Mouse (Mus musculus) embryonic facial prominence, embryonic 11.5 days (tissue): ENCODE measurements around the gene Galnt12. TPM values are rescaled to one million over a fixed set of nuclear protein-coding genes. Genes with fewer than 3 reads are reported as not detected.

Experiments used
- ATAC-seq: fragments of 200-750 bp; cut with Nextera tagmentation; replicated peaks from 2 replicates; pipeline ENCODE4 v1.8.0; 2017; ENCODE audit warnings: low read depth; ENCODE audit not compliant: insufficient number of reproducible peaks, low FRiP score, low TSS enrichment
- DNase-seq: peaks from one replicate; pipeline ENCODE4 v3.0.0-alpha.2; 2015; ENCODE audit warnings: low spot score
- H3K27ac ChIP-seq: fragments of 300-500 bp; sonication (generic); replicated peaks from 2 replicates; pipeline ENCODE4 v1.5.1; 2014; ENCODE audit warnings: mild to moderate bottlenecking, low read depth, low read length, control low read depth
- H3K27me3 ChIP-seq: fragments of 300-500 bp; sonication (generic); 2 replicates; pipeline ENCODE4 v1.6.1; 2014; ENCODE audit warnings: mild to moderate bottlenecking, low read length, moderate library complexity, mixed read lengths; ENCODE audit not compliant: control insufficient read depth, insufficient read depth
- H3K36me3 ChIP-seq: fragments of 300-500 bp; sonication (generic); replicated peaks from 2 replicates; pipeline ENCODE4 v1.6.1; 2014; ENCODE audit warnings: low read depth, mild to moderate bottlenecking, low read length, moderate library complexity, mixed read lengths; ENCODE audit not compliant: control insufficient read depth, insufficient read depth
- H3K4me1 ChIP-seq: fragments of 300-500 bp; sonication (generic); 2 replicates; pipeline ENCODE4 v1.6.1; 2014; ENCODE audit warnings: low read length, mixed read lengths; ENCODE audit not compliant: control insufficient read depth, insufficient read depth
- H3K4me2 ChIP-seq: fragments of 300-500 bp; sonication (generic); 2 replicates; pipeline ENCODE4 v1.6.1; 2014; ENCODE audit warnings: low read depth, mild to moderate bottlenecking, control low read depth, low read length, moderate library complexity
- H3K4me3 ChIP-seq: fragments of 300-500 bp; sonication (generic); 2 replicates; pipeline ENCODE4 v1.5.1; 2014; ENCODE audit warnings: low read depth, low read length, control low read depth
- H3K9ac ChIP-seq: fragments of 300-500 bp; sonication (generic); replicated peaks from 2 replicates; pipeline ENCODE4 v1.6.1; 2014; ENCODE audit warnings: mild to moderate bottlenecking, control low read depth, low read length
- H3K9me3 ChIP-seq: fragments of 300-500 bp; sonication (generic); replicated peaks from 2 replicates; pipeline ENCODE4 v1.6.1; 2016; ENCODE audit warnings: mild to moderate bottlenecking, low read length, inconsistent platforms, mixed read lengths; ENCODE audit not compliant: control insufficient read depth
- WGBS: fragments of 180-500 bp; shearing (Covaris S2); extraction: QIAGEN DNeasy Blood & Tissue Kit; methylation state at CpG from one replicate; pipeline ENCODE4 v1.1.7; 2014; 5-methylcytosine and 5-hydroxymethylcytosine counted together
- polyA plus RNA-seq: library from polyadenylated mRNA; unstranded; fragments of >200 nt; fragmentation: Nextera tagmentation; extraction: Ambion mirVana; gene quantifications from 2 replicates; pipeline ENCODE4 v1.2.1, GENCODE M21; 2014

Galnt12 gene
- polyA plus RNA-seq, 1 experiment from 2014 or later: 2.3 TPM

DNA sequence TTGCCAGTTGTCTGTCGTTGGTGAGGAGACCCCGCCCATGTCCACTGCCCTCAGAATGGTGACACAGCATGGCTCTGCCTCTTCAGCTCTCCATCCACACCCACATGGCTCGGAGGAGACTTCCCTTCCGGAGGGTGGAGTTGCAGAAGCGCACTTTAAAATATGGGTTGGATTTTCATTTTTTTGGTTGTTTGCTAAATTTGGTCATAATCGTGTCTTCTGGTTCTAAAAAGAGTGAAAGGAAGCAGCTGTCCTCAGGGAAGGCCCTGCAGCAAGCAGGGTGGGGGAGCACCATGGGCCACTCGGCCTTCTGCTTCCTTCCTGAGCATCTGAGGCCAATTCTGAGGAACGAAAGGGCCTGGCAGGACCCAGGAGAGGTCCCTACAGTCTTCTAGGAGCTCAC lies 45.0 kb downstream of the Galnt12 start:
- H3K4me2 ChIP-seq: no peak overlapping the region
- H3K9ac ChIP-seq: no peak overlapping the region
- no peak overlapping the region for H3K27ac ChIP-seq
- ATAC-seq (no peak), DNase-seq (no peak)
- H3K27me3 ChIP-seq: no peaks in the 10 kb centered on the region
- no peak overlapping the region for H3K4me3 ChIP-seq
- H3K36me3 ChIP-seq: no peaks in the 10 kb centered on the region
- 82% methylated on average over 8 of the region's 8 CpGs for WGBS
- H3K4me1 ChIP-seq: peaks cover 4% of the 10 kb centered on the region
- H3K9me3 ChIP-seq: no peaks in the 10 kb centered on the region

GRCm38 (mm10) chr4:47137479-47137878 lies 45.8 kb downstream of the Galnt12 start:
- no peaks in the 10 kb centered on the region for H3K9me3 ChIP-seq
- WGBS: 72% methylated on average over 5 of the region's 5 CpGs
- peaks cover 4% of the 10 kb centered on the region for H3K4me1 ChIP-seq
- no peaks in the 10 kb centered on the region for H3K27me3 ChIP-seq
- no peaks in the 10 kb centered on the region for H3K36me3 ChIP-seq
- H3K4me2 ChIP-seq: no peak overlapping the region
- ATAC-seq: no peak
- no peak overlapping the region for H3K9ac ChIP-seq
- no peak overlapping the region for H3K4me3 ChIP-seq
- H3K27ac ChIP-seq: no peak overlapping the region
- no peak for DNase-seq

DNA sequence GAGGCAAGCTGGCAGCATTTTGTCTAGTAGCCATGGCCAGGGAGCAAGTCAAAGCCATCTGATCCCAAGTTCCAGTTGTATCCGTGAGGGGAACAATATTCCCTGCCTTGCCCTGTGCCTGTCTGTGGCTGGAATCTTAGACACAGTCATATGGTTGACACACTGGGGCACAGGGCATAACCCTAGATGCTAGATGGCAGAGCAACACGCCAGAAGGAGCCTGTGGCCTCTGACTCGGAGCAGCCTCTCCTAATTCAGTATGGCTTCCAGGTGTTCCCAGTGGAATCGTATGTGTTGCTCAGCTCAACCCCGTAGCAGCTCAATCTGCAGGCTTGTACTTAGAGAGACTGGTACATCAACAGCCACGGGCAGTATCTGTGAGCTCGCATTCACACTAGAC lies 46.7 kb downstream of the Galnt12 start:
- ATAC-seq (no peak), DNase-seq (no peak)
- Histone ChIP-seq H3K4me1 (peaks cover 4% of the 10 kb centered on the region), H3K27me3 (no peaks in the 10 kb centered on the region), H3K27ac (no peak overlapping the region), H3K4me3 (no peak overlapping the region), H3K9me3 (no peaks in the 10 kb centered on the region), H3K4me2 (no peak overlapping the region), H3K9ac (no peak overlapping the region), H3K36me3 (no peaks in the 10 kb centered on the region)
- 35% methylated on average over 7 of the region's 7 CpGs for WGBS

GRCm38 (mm10) chr4:47138967-47139777 lies 47.5 kb downstream of the Galnt12 start:
- Histone ChIP-seq H3K27ac (no peak overlapping the region), H3K9me3 (no peaks in the 10 kb centered on the region), H3K4me3 (no peak overlapping the region), H3K36me3 (no peaks in the 10 kb centered on the region), H3K4me2 (peak overlapping the region; percentile 13; the same call in 1 of the 2 replicates), H3K4me1 (peaks cover 4% of the 10 kb centered on the region), H3K27me3 (no peaks in the 10 kb centered on the region), H3K9ac (no peak overlapping the region; the same call in 1 of the 2 replicates)
- WGBS: 14% methylated on average over 9 of the region's 9 CpGs
- ATAC-seq: 0 out of 2 replicates have a peak, but pooled peaks have one; percentile 60
- DNase-seq: peak; percentile 71

DNA sequence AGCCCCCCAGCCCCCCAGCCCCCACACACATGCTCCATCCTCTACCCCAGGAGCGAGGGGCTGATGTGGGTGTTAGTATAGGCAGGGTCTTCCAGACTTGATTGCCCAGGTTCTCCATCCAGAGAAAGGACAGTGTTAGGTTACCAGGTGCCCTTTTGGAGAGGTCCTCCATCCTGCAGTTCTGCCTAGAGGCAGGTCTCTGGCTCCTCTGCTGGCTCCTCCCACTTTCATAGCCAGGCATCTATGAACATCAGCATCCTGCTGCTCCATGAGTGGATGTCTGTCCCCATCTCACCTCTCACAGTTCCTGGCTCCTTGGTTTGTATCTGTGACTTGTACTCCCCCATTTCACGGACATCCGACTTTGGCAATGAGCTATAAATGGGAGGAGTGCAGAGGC lies 48.6 kb downstream of the Galnt12 start:
- Histone ChIP-seq H3K9me3 (no peaks in the 10 kb centered on the region), H3K4me2 (no peak overlapping the region), H3K27ac (no peak overlapping the region), H3K9ac (no peak overlapping the region), H3K4me3 (no peak overlapping the region), H3K36me3 (no peaks in the 10 kb centered on the region), H3K4me1 (peaks cover 4% of the 10 kb centered on the region), H3K27me3 (no peaks in the 10 kb centered on the region)
- DNase-seq (no peak), ATAC-seq (no peak)
- 67% methylated on average over 3 of the region's 3 CpGs for WGBS

DNA sequence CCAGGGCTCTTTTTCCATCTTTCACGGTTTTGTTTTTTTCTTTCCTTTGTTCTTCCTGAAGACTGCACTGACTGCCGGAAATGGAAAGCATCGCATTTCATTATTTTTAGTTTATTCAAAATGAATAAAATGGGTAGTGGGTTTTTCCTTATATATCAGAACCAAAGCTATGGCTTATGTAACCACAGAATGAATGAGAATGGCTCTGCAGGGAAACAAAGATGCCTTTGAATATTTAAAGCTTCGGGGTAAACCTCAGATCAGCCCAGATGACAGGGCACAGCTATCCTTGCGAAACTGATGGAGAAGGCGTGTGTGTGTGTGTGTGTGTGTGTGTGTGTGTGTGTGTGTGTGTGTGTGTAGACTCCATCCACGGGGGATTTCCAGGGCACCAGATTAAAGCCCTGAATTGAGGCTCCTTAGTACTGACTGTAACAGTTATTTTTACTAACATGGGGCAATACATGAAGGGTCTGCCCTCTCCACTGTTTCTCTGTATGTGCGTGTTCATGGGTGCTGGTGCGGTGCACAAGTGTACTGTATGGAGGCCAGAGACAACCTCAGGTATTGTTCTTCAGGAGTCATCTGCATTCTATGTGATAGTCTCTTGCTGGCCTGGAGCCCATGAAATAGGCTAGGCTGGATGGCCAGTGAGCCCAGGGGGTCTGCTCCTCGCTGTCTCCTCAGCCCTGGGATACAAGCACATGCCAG lies 49.9 kb downstream of the Galnt12 start:
- H3K9me3 ChIP-seq: no peaks in the 10 kb centered on the region
- DNase-seq (no peak), ATAC-seq (no peak)
- WGBS: 56% methylated on average over 10 of the region's 10 CpGs
- peaks cover 4% of the 10 kb centered on the region for H3K4me1 ChIP-seq
- no peak overlapping the region for H3K4me3 ChIP-seq
- no peaks in the 10 kb centered on the region for H3K36me3 ChIP-seq
- no peak overlapping the region for H3K9ac ChIP-seq
- H3K27me3 ChIP-seq: no peaks in the 10 kb centered on the region
- H3K27ac ChIP-seq: no peak overlapping the region
- H3K4me2 ChIP-seq: no peak overlapping the region

- no peak overlapping the region for H3K4me3 ChIP-seq
- no peak overlapping the region for H3K27ac ChIP-seq
- peaks cover 4% of the 10 kb centered on the region for H3K4me1 ChIP-seq
- no peaks in the 10 kb centered on the region for H3K27me3 ChIP-seq
- WGBS: 67% methylated on average over 6 of the region's 6 CpGs
- H3K9me3 ChIP-seq: no peaks in the 10 kb centered on the region
- DNase-seq: no peak
- no peak overlapping the region for H3K4me2 ChIP-seq
- H3K9ac ChIP-seq: no peak overlapping the region
- no peaks in the 10 kb centered on the region for H3K36me3 ChIP-seq
- ATAC-seq: no peak
Measured at GRCm38 (mm10) chr4:47143849-47144248, 52.1 kb downstream of the Galnt12 start.

DNA sequence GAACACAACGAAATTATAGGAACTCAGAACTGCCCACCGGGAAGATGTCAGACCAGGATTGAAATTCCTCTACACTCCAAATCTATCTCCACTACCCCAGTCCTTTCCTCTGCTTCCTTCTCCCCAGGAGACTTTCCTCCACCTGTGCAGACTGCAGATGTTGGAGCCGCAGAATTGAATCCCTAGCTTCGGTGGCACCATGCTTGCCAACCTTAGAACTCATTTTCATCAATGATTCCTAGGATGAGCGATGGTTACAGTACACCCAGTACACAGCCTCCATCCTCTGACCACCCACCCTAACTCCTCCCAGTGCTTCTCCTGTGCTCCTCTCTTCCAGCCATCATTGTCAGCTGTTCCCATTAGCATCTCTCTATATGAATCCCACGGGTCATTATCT lies 53.6 kb downstream of the Galnt12 start:
- Histone ChIP-seq H3K9ac (no peak overlapping the region), H3K27me3 (no peaks in the 10 kb centered on the region), H3K27ac (no peak overlapping the region), H3K36me3 (no peaks in the 10 kb centered on the region), H3K4me3 (no peak overlapping the region), H3K9me3 (no peaks in the 10 kb centered on the region), H3K4me2 (no peak overlapping the region), H3K4me1 (no peaks in the 10 kb centered on the region)
- WGBS: 88% methylated on average over 6 of the region's 6 CpGs
- DNase-seq: no peak
- ATAC-seq: no peak
